Mouse (Mus musculus) kidney, embryonic 16.5 days (tissue): ENCODE measurements around the gene Snrnp40. TPM values are rescaled to one million over a fixed set of nuclear protein-coding genes. Genes with fewer than 3 reads are reported as not detected.

Source experiments
- ATAC-seq: fragments of 200-750 bp; cut with Nextera tagmentation; 2 replicates; pipeline ENCODE4 v1.8.0; 2017; ENCODE audit warnings: moderate TSS enrichment; ENCODE audit not compliant: low FRiP score, low TSS enrichment
- H3K27ac ChIP-seq: fragments of 300-500 bp; sonication (generic); 2 replicates; pipeline ENCODE4 v1.5.1; 2014; ENCODE audit warnings: low read length
- H3K27me3 ChIP-seq: fragments of 300-500 bp; sonication (generic); 2 replicates; pipeline ENCODE4 v1.6.1; 2014; ENCODE audit warnings: low read length, control low read depth, mixed read lengths; ENCODE audit not compliant: insufficient read depth
- H3K36me3 ChIP-seq: fragments of 300-500 bp; sonication (generic); 2 replicates; pipeline ENCODE4 v1.6.1; 2014; ENCODE audit warnings: low read length, control low read depth, mixed read lengths; ENCODE audit not compliant: insufficient read depth
- H3K4me1 ChIP-seq: fragments of 300-500 bp; sonication (generic); 2 replicates; pipeline ENCODE4 v1.6.1; 2014; ENCODE audit warnings: low read length, control low read depth, mixed read lengths; ENCODE audit not compliant: insufficient read depth
- H3K4me2 ChIP-seq: fragments of 300-500 bp; sonication (generic); replicated peaks from 2 replicates; pipeline ENCODE4 v1.6.1; 2014; ENCODE audit warnings: low read depth, low read length
- H3K4me3 ChIP-seq: fragments of 300-500 bp; sonication (generic); 2 replicates; pipeline ENCODE4 v1.5.1; 2014; ENCODE audit warnings: mild to moderate bottlenecking, low read length
- H3K9ac ChIP-seq: fragments of 300-500 bp; sonication (generic); replicated peaks from 2 replicates; pipeline ENCODE4 v1.6.1; 2014; ENCODE audit warnings: low read length
- H3K9me3 ChIP-seq: fragments of 300-500 bp; sonication (generic); 2 replicates; pipeline ENCODE4 v1.6.1; 2016; ENCODE audit warnings: low read length, control low read depth
- WGBS: fragments of 180-500 bp; shearing (Covaris S2); extraction: QIAGEN DNeasy Blood & Tissue Kit; methylation state at CpG from one replicate; pipeline ENCODE4 v1.1.7; 2014; 5-methylcytosine and 5-hydroxymethylcytosine counted together
- polyA plus RNA-seq: library from polyadenylated mRNA; unstranded; fragments of >200 nt; fragmentation: Nextera tagmentation; extraction: Ambion mirVana; gene quantifications from 2 replicates; pipeline ENCODE4 v1.2.1, GENCODE M21; 2015

Snrnp40 gene
- polyA plus RNA-seq, 1 experiment from 2014 or later = 165 TPM

DNA sequence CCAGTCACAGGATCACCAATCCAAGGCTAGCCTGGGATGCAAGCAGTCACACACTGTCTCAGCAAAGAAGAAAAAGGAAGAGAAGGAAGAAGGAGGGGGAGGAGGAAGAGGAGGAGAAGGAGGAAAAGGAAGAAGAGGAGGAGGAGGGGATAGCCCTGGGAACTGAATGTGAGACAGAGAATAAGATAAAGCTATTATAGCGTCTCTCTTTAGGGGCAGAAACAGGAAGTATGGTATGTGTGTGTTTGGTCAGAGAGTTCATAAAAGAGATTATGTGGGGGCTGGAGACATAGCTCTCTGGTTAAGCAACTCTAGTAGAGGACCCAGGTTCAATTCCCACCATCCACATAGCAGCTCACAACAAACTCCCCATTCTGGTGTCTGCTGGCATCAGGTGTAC, 36.8 kb upstream of the Snrnp40 start:
- no peak for ATAC-seq
- WGBS = 72% methylated on average over 1 of the region's 1 CpGs
- Histone ChIP-seq H3K9ac (no peak overlapping the region), H3K36me3 (peaks cover 30% of the 10 kb centered on the region), H3K27me3 (no peaks in the 10 kb centered on the region), H3K4me2 (no peak overlapping the region), H3K4me3 (no peak overlapping the region), H3K9me3 (no peaks in the 10 kb centered on the region), H3K27ac (no peak overlapping the region), H3K4me1 (no peaks in the 10 kb centered on the region)

DNA sequence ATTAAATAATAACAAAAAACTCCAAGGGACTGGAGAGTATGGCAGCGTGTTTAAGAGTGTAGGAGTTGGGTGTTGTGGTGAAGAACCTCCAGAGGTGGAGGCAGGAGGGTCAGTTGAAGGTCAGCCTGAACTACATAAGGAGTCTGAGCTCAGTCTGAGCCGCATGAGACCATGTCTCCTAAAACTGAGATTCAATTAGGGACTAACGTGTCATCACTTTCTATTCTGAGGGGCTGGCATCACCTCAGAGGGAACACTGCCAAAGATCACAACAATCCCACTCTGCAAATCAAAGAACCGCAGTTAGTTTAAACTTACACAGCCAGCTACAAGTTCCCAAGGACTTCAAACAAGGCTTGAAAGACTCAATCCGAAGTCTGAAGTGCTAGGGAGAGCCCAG, 36.3 kb upstream of the Snrnp40 start:
- WGBS = 70% methylated on average over 5 of the region's 5 CpGs

DNA sequence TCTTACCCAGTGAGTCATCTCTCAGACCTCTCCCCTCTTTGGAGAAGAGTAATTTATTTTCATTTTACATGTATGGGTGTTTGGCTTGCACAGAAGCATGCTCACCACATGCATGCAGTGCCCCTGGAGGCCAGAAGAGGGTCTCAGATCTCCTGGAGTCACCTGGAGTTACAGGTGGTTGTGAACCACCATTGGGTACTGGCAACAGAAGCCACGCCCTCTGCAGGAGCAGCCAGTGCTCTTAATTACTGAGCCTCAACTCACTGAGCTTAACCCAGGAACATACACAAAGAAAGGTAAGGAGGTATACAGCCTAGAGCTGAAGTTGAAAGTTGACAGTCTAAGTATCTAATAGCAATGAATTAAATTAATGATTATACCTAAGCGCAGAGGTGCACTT, 34.5 kb upstream of the Snrnp40 start:
- 98% methylated on average over 2 of the region's 2 CpGs for WGBS
- Histone ChIP-seq H3K4me1 (no peaks in the 10 kb centered on the region), H3K4me3 (no peak overlapping the region), H3K9ac (no peak overlapping the region), H3K9me3 (no peaks in the 10 kb centered on the region), H3K4me2 (no peak overlapping the region), H3K36me3 (peaks cover 39% of the 10 kb centered on the region), H3K27ac (no peak overlapping the region), H3K27me3 (no peaks in the 10 kb centered on the region)
- no peak for ATAC-seq

More for the DNA sequence above, 36.3 kb upstream of the Snrnp40 start:
- Histone ChIP-seq H3K9me3 (no peaks in the 10 kb centered on the region), H3K4me3 (no peak overlapping the region), H3K4me2 (no peak overlapping the region), H3K9ac (no peak overlapping the region), H3K27ac (no peak overlapping the region), H3K36me3 (peaks cover 34% of the 10 kb centered on the region), H3K4me1 (no peaks in the 10 kb centered on the region), H3K27me3 (no peaks in the 10 kb centered on the region)
- ATAC-seq = no peak

DNA sequence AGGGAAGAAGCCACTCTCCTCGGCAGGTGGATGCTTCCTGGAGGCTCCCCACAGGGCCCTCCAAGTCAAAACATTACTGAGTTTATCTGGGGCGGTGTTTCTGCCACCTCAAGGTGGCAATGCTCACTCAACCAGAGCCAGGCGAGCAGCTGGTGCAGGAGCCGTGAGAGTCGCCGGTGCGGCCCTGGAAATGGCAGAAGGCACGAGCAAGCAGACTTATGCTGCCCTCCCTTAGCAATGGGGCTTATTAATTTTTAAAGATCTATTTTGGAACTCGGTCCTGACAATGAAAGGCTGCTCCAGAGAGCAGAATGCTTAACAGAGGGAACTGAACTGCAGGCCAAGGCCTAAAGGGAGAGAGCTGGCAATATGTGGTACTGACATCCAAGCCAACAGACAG, 32.6 kb upstream of the Snrnp40 start:
- WGBS = 51% methylated on average over 9 of the region's 9 CpGs
- Histone ChIP-seq H3K9ac (no peak overlapping the region), H3K9me3 (no peaks in the 10 kb centered on the region), H3K27me3 (no peaks in the 10 kb centered on the region), H3K4me3 (no peak overlapping the region), H3K36me3 (peaks cover 36% of the 10 kb centered on the region), H3K4me1 (no peaks in the 10 kb centered on the region), H3K27ac (peak overlapping the region; percentile 49; the same call in 1 of the 2 replicates), H3K4me2 (no peak overlapping the region)
- peak; percentile 42; the same call in 1 of the 2 replicates for ATAC-seq

DNA sequence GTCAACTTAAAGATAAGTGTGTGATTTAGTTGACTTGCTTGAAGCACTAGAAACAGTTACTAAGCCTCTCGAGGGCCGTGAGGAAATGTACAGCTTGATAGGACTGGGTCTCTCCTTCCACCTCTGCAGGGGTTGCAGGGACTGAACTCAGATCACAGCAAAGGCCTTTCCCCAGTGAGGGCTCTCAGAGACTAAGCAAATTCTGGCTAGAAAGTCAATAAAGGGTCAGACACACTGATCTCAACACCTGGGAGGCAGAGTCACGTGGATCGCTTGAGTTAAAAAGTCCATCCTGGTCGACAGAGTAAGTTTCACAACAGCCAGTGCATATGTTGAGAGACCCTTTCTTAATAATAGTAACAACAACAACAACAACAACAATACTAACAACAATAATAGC, 24.1 kb upstream of the Snrnp40 start:
- Histone ChIP-seq H3K9me3 (no peaks in the 10 kb centered on the region), H3K36me3 (peaks cover 23% of the 10 kb centered on the region), H3K4me2 (no peak overlapping the region), H3K4me3 (no peak overlapping the region), H3K9ac (no peak overlapping the region), H3K4me1 (no peaks in the 10 kb centered on the region), H3K27me3 (no peaks in the 10 kb centered on the region), H3K27ac (no peak overlapping the region)
- WGBS = 90% methylated on average over 5 of the region's 5 CpGs
- ATAC-seq = no peak

DNA sequence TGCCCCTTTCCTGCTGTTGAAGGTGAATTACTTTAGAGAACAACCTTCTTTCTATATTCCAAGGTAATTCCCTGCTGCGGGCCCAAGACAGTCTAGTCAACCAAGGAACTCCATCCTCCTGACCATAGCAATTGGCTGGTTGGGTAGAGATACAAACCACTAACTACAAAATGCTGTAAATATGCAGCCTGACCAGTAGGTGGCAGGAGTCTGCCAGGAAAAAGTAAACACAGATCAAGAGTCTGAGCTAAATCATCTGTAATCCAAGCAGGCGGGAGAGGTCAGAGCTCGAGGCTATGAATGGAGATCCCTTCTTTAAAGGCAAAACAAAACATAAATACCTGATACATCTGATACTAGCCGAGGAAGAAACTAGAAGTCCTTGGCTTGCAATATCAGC, 18.2 kb upstream of the Snrnp40 start:
- Histone ChIP-seq H3K4me1 (no peaks in the 10 kb centered on the region), H3K36me3 (peaks cover 9% of the 10 kb centered on the region), H3K9ac (no peak overlapping the region), H3K4me3 (no peak overlapping the region), H3K9me3 (no peaks in the 10 kb centered on the region), H3K27ac (0 out of 2 replicates have a peak overlapping the region, but pooled peaks have one; percentile 25), H3K4me2 (no peak overlapping the region), H3K27me3 (no peaks in the 10 kb centered on the region)
- peak; percentile 42; the same call in 1 of the 2 replicates for ATAC-seq
- WGBS = 20% methylated on average over 4 of the region's 4 CpGs

DNA sequence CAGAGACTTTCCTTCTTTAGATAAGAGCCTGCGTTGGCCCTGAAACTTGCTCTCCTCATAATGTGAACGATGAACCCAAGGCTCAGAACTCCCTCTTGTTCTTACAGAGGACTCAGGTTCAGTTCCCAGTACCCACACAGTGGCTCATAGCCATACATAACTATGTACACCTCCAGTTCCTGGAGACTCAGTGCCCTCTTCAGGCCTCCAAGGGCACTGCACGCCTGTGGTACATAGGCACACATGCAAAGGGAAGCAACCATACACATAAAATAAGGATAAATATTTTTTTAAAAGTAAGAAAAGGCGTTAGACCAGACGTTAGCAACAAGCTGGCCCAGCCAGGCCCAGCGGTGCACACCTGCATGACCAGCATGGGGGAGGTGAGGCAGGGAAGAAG, 10.3 kb upstream of the Snrnp40 start:
- Histone ChIP-seq H3K9ac (no peak overlapping the region), H3K9me3 (no peaks in the 10 kb centered on the region), H3K27ac (no peak overlapping the region), H3K4me1 (no peaks in the 10 kb centered on the region), H3K4me3 (no peak overlapping the region), H3K36me3 (peaks cover 32% of the 10 kb centered on the region), H3K4me2 (no peak overlapping the region), H3K27me3 (no peaks in the 10 kb centered on the region)
- WGBS = 94% methylated on average over 6 of the region's 6 CpGs
- ATAC-seq = no peak

DNA sequence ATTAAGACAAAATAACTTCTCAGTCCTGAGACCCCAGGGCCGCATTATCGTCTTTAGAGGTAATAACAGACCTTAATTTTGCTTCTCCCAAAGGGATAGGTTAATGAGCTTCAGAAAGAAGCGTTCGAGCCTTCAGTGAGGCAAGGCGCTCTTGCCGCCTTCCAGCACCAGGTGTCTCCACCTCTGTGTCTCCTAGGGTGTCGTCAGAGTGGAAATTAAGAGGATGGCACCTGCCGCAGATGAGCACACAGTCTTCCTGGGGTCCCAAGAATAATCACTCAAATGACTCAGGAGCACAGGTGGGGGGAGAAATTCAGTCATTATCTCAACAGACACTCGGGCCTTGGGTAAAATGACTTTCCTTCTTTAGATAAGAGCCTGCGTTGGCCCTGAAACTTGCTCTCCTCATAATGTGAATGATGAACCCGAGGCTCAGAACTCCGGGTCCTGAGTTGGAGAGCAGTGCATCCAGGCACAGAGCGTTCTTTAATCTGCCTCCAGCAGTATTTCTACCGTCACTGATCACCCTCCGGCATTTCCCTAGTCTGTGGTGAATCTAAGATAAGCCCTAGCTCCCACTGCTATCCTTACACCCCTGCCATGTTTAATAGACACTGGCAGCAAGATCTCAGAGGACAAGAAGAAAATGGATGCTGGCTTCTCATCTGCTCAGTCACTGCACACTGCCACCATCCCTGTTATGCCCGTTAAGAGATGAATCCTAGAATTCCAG, 9.1 kb upstream of the Snrnp40 start:
- 87% methylated on average over 16 of the region's 16 CpGs for WGBS
- H3K36me3 ChIP-seq = peaks cover 32% of the 10 kb centered on the region
- ATAC-seq = no peak

DNA sequence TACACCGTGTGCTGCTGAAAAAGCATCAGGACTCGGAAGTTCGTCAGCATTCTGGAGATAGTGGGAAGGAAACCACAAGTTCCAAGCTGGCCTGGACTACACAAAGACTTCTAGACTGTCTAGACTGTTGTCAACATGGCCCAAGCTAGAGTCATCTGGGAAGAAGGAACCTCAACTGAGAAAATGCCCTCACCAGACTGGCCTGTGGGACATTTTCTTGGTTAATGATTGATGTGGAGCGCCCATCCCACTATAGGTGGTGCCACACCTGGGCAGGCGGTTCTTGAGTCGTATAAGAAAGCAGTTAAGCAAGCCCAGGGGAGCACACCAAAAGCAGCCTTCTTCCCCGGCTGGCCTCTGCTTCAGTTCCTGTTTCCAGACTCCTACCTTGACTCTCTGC, 7.3 kb upstream of the Snrnp40 start:
- H3K4me1 ChIP-seq = no peaks in the 10 kb centered on the region
- no peak overlapping the region for H3K4me2 ChIP-seq
- H3K9me3 ChIP-seq = no peaks in the 10 kb centered on the region
- no peak overlapping the region for H3K4me3 ChIP-seq
- WGBS = 75% methylated on average over 7 of the region's 7 CpGs
- H3K27ac ChIP-seq = no peak overlapping the region
- no peak for ATAC-seq
- H3K27me3 ChIP-seq = no peaks in the 10 kb centered on the region
- H3K36me3 ChIP-seq = peaks cover 40% of the 10 kb centered on the region
- no peak overlapping the region for H3K9ac ChIP-seq

More for the DNA sequence above, 9.1 kb upstream of the Snrnp40 start:
- H3K4me3 ChIP-seq = no peak overlapping the region
- no peaks in the 10 kb centered on the region for H3K27me3 ChIP-seq
- no peak overlapping the region for H3K9ac ChIP-seq
- H3K9me3 ChIP-seq = no peaks in the 10 kb centered on the region
- H3K4me1 ChIP-seq = no peaks in the 10 kb centered on the region
- H3K4me2 ChIP-seq = no peak overlapping the region
- H3K27ac ChIP-seq = no peak overlapping the region

DNA sequence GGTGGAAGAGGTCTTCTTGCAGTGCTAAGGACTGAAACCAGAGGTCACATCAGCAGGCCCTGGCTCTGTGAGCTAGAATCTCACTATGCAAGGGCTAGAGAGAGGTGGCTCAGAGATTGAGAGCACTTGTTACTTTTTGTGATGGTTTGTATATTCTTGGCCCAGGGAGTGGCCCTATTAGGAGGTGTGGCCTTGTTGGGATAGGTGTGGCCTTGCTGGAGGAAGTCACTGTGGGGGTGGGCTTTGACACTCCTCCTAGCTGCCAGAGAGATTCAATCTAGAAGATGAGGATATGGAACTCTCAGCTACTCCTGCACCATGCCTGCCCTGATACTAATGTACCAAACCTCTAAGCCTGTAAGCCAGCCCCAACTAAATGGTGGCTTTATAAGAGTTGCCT, 2.0 kb upstream of the Snrnp40 start:
- no peaks in the 10 kb centered on the region for H3K27me3 ChIP-seq
- H3K4me3 ChIP-seq = no peak overlapping the region
- H3K36me3 ChIP-seq = peaks cover 20% of the 10 kb centered on the region; the same call in 1 of the 2 replicates
- no peak overlapping the region for H3K4me2 ChIP-seq
- H3K9ac ChIP-seq = no peak overlapping the region
- H3K4me1 ChIP-seq = peaks cover 20% of the 10 kb centered on the region
- no peak overlapping the region for H3K27ac ChIP-seq
- H3K9me3 ChIP-seq = no peaks in the 10 kb centered on the region
- ATAC-seq = no peak
